Mouse (Mus musculus) heart, adult 2 months (tissue): ENCODE results near the gene Xndc1. TPM values are rescaled to one million over a fixed set of nuclear protein-coding genes. Genes with fewer than 3 reads are reported as not detected.
A peak's percentile ranks its signal among the peaks of the same experiment; 100 is the strongest.
"Not testable (repeated sequence)": the region's sequence is repeated elsewhere in the genome, so short reads cannot be mapped to it uniquely, and the experiment has no call there.

Experiments used
- DNase-seq, 2 experiments: peaks; one replicate each; pipeline ENCODE4 v3.0.0; 2021
- H3K27ac ChIP-seq: fragments of 200-600 bp; 2 replicates; pipeline ENCODE4 v1.8.1; 2022
- H3K27me3 ChIP-seq: fragments of 200-500 bp; 2 replicates; pipeline ENCODE4 v1.6.1; 2012; ENCODE audit warnings: mild to moderate bottlenecking, low read length, inconsistent platforms, mixed read lengths; ENCODE audit not compliant: control insufficient read depth, insufficient read depth
- H3K36me3 ChIP-seq: fragments of 200-500 bp; 2 replicates; pipeline ENCODE4 v1.6.1; 2012; ENCODE audit warnings: low read length, inconsistent platforms; ENCODE audit not compliant: control insufficient read depth, insufficient read depth
- H3K4me1 ChIP-seq: fragments of 200-500 bp; 2 replicates; pipeline ENCODE4 v1.6.1; 2011; ENCODE audit warnings: low read length; ENCODE audit not compliant: control insufficient read depth, insufficient read depth
- H3K4me3 ChIP-seq: fragments of 200-600 bp; 2 replicates; pipeline ENCODE4 v1.8.1; 2022
- H3K79me2 ChIP-seq: fragments of 200-500 bp; replicated peaks from 2 replicates; pipeline ENCODE4 v1.6.1; 2012; ENCODE audit warnings: mild to moderate bottlenecking, inconsistent platforms, low read length, moderate library complexity, mixed read lengths; ENCODE audit not compliant: control insufficient read depth, insufficient read depth
- H3K9ac ChIP-seq: fragments of 200-500 bp; 2 replicates; pipeline ENCODE4 v1.6.1; 2012; ENCODE audit warnings: low read depth, mild to moderate bottlenecking, control low read depth, inconsistent platforms, low read length, mixed read lengths
- CTCF ChIP-seq: fragments of 200-600 bp; IDR thresholded peaks from 2 replicates; pipeline ENCODE4 v1.8.1; 2022; ENCODE audit warnings: antibody characterized with exemption, mild to moderate bottlenecking, moderate library complexity
- EP300 ChIP-seq: fragments of 200-500 bp; IDR thresholded peaks from 2 replicates; pipeline ENCODE4 v1.6.1; 2011; ENCODE audit warnings: low read depth, low read length, control low read depth; ENCODE audit not compliant: insufficient read depth
- POLR2A ChIP-seq: fragments of 200-500 bp; IDR thresholded peaks from 2 replicates; pipeline ENCODE4 v1.6.1; 2011; ENCODE audit warnings: mild to moderate bottlenecking, low read depth, low read length, control low read depth; ENCODE audit not compliant: insufficient read depth
- WGBS: fragments of 180-500 bp; shearing (Covaris S2); methylation state at CpG from one replicate; pipeline ENCODE4 v1.1.7; 2018; 5-methylcytosine and 5-hydroxymethylcytosine counted together
- intact Hi-C: fragments of 180-260 bp; cut with DNase I; formaldehyde crosslinking; loops from one replicate; pipeline ENCODE4 v1.15.1; 2025
- polyA plus RNA-seq: library from polyadenylated mRNA; depleted of rRNA; stranded (reverse); fragments of >200 nt; gene quantifications from 2 replicates; pipeline ENCODE4 v1.2.3, GENCODE M21; 2012
- total RNA-seq, 2 experiments: library from RNA; stranded (reverse); gene quantifications; 2 replicates each; pipeline ENCODE4 v1.2.3; 2021

The Xndc1 gene
- total and polyA plus RNA-seq, 3 experiments, result 5.7 to 11.2 (median 6.5) TPM

DNA sequence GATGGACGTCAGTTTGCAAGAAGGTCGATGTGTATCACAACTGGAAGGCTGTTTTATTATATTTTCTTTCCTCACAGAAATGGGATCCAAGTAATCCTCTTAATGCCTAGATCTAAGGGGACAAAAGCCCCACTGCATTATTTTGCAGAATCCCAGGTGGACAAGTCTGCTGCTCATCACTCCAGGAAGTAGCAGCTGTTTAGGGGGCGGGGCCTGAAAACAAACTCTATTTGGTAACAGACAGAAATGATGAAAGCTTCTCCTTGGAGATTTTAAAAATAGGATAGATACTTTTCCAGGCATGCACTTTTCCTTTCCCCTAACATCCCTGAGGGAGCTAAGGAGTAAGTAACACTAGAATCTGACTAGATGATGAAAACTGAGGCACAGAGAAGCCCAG lies 28.0 kb upstream of the Xndc1 start:
- intact Hi-C loops, result loop anchor here (5.0 kb wide), 1 partner anchor 40 kb away; no protein-coding TSS in a partner anchor

DNA sequence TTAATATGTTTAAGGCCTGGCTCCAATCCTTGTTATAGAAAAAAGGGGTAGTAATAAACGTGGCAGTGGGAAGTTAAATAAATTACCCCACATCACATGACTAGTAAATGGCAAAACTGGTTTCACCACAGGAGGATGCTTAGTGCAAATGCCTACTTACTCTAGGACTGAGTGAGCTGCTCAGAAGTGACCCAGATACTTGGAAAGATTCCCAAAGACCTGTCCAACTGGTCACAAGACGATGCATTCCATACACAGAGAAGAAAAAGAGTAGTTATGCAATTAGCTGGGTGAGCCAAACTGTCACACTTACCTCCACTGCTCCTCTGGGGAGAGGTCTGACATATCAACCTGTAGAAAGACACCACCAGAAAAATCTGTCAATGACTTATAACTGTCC lies 23.0 kb upstream of the Xndc1 start:
- no peak for DNase-seq
- no peaks in the 10 kb centered on the region for H3K27me3 ChIP-seq
- H3K79me2 ChIP-seq, result peaks cover 2% of the 10 kb centered on the region; the same call in 1 of the 2 replicates
- no peak overlapping the region for H3K4me3 ChIP-seq
- TF ChIP-seq EP300 (no peak), POLR2A (no peak), CTCF (no peak)
- H3K4me1 ChIP-seq, result no peaks in the 10 kb centered on the region
- no peak overlapping the region for H3K9ac ChIP-seq
- peaks cover 7% of the 10 kb centered on the region; the same call in 1 of the 2 replicates for H3K36me3 ChIP-seq
- no peak overlapping the region for H3K27ac ChIP-seq
- WGBS, result 49% methylated on average over 2 of the region's 2 CpGs
- intact Hi-C loops, result no loop called here

More for the DNA sequence above, 28.0 kb upstream of the Xndc1 start:
- Histone ChIP-seq H3K36me3 (peaks cover 5% of the 10 kb centered on the region; the same call in 1 of the 2 replicates), H3K79me2 (no peaks in the 10 kb centered on the region), H3K27me3 (no peaks in the 10 kb centered on the region), H3K9ac (no peak overlapping the region), H3K4me1 (no peaks in the 10 kb centered on the region), H3K4me3 (no peak overlapping the region), H3K27ac (no peak overlapping the region)
- no peak for TF ChIP-seq EP300
- DNase-seq, result no peak
- WGBS, result 88% methylated on average over 3 of the region's 3 CpGs

DNA sequence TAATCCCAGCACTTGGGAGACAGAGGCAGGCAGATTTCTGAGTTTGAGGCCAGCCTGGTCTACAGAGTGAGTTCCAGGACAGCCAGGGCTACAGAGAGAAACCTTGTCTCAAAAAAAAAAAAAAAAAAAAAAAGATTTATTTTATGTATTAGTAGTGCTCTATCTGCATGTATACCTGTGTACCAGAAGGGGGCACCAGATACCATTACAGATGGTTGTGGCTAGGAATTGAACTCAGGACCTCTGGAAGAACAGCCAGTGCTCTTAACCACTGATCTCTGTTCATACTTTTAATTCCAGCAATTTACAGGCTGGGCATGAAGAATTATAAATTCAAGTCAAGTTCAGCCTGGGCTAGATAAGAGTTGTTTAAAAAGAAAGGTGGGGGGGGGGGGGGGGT lies 16.8 kb upstream of the Xndc1 start:
- H3K27me3 ChIP-seq, H3K79me2 ChIP-seq, H3K36me3 ChIP-seq, DNase-seq, intact Hi-C loops, H3K27ac ChIP-seq, H3K4me3 ChIP-seq, H3K9ac ChIP-seq, H3K4me1 ChIP-seq: not testable (repeated sequence)
- peak; percentile 63 for TF ChIP-seq CTCF

DNA sequence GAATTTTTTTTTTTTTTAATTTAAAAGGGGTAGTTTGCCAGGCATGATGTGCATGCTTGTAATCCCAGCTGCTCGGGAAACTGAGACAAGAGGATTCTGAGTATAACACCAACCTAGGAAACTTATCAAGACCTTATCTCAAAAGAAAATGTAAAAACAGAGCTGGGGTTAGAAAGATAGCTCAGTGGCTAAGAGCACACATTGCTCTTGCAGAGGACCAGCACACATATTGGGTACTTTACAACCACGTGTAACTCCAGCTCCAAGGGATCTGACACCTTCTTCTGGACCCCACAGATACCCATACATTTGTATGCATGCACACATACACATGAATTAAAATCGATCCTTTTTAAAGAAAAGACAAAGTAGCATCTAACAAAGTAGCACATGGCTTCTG lies 4.0 kb upstream of the Xndc1 start:
- DNase-seq, result no peak
- Histone ChIP-seq H3K9ac (no peak overlapping the region), H3K27ac (no peak overlapping the region), H3K36me3 (peaks cover 12% of the 10 kb centered on the region), H3K4me3 (no peak overlapping the region), H3K79me2 (0 out of 2 replicates have a peak, but pooled peaks cover 4% of the 10 kb centered on the region), H3K4me1 (peaks cover 4% of the 10 kb centered on the region), H3K27me3 (no peaks in the 10 kb centered on the region)
- 69% methylated on average over 3 of the region's 3 CpGs for WGBS
- intact Hi-C loops, result no loop called here
- no peak for TF ChIP-seq EP300
- TF ChIP-seq POLR2A, result no peak
- TF ChIP-seq CTCF, result no peak

DNA sequence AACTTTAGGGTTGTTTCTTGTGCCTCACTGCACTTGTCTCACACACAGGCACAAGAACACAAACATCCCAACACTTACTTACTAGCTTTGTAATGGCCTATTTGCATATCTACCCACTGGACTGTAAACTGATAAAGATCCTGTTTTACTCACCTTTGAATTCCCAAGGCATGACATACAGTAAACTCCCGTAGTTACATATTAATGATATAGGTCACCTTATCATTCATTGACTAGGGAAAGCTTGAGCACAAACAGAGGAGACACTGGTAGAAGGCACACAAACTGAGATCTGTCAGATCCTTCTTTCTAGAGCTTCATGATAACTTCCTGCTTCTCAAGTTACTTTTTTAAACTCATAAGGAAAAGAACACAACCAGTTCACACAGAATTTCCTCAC lies 3.1 kb upstream of the Xndc1 start:
- H3K9ac ChIP-seq, result no peak overlapping the region
- WGBS, result 81% methylated on average over 1 of the region's 1 CpGs
- H3K27me3 ChIP-seq, result no peaks in the 10 kb centered on the region
- no peak for DNase-seq
- peaks cover 12% of the 10 kb centered on the region for H3K36me3 ChIP-seq
- TF ChIP-seq EP300 (no peak), POLR2A (no peak), CTCF (no peak)
- H3K4me3 ChIP-seq, result no peak overlapping the region
- H3K4me1 ChIP-seq, result peaks cover 4% of the 10 kb centered on the region
- H3K79me2 ChIP-seq, result 0 out of 2 replicates have a peak, but pooled peaks cover 4% of the 10 kb centered on the region
- no peak overlapping the region for H3K27ac ChIP-seq
- intact Hi-C loops, result no loop called here

DNA sequence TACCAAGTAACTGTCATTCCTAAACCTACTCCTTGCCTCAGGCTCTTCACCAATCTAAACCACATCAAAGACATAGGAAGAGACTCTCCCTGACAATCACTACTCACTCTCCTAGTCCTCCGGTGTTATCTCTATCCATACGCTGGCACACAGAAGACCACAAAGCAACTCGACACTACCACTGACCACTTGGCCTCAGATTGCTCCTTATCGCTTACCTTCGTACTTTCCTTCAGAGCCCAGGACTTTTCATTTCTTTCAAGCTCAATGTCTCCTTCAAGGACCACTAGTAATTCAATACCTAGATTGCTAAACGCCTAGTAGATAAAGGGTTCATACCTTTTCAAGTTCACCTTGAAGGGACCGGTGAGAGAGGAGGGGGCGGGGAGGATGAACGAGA lies 1.4 kb upstream of the Xndc1 start:
- Histone ChIP-seq H3K4me3 (no peak overlapping the region), H3K36me3 (peaks cover 9% of the 10 kb centered on the region), H3K27ac (no peak overlapping the region), H3K4me1 (peaks cover 4% of the 10 kb centered on the region), H3K79me2 (peaks cover 4% of the 10 kb centered on the region; the same call in 1 of the 2 replicates), H3K9ac (no peak overlapping the region), H3K27me3 (no peaks in the 10 kb centered on the region)
- no peak for DNase-seq
- intact Hi-C loops, result loop anchor here (2.0 kb wide), 1 partner anchor 129 kb away; the partner anchor contains the start of gene Numa1
- WGBS, result 53% methylated on average over 9 of the region's 9 CpGs
- no peak for TF ChIP-seq EP300
- no peak for TF ChIP-seq CTCF
- no peak for TF ChIP-seq POLR2A
